Mouse (Mus musculus) heart, postnatal 4 days (tissue): ENCODE results near the gene Msh5. TPM values are rescaled to one million over a fixed set of nuclear protein-coding genes. Genes with fewer than 3 reads are reported as not detected.
"Not testable (repeated sequence)": the region's sequence is repeated elsewhere in the genome, so short reads cannot be mapped to it uniquely, and the experiment has no call there.

Experiments
- DNase-seq: peaks from one replicate; pipeline ENCODE4 v3.0.0; 2021
- total RNA-seq, 2 experiments: library from RNA; stranded (reverse); gene quantifications; 2 replicates each; pipeline ENCODE4 v1.2.3; 2021

Msh5 gene
- total RNA-seq, 2 experiments from 2014 or later, result 4.0 to 6.5 TPM

DNA sequence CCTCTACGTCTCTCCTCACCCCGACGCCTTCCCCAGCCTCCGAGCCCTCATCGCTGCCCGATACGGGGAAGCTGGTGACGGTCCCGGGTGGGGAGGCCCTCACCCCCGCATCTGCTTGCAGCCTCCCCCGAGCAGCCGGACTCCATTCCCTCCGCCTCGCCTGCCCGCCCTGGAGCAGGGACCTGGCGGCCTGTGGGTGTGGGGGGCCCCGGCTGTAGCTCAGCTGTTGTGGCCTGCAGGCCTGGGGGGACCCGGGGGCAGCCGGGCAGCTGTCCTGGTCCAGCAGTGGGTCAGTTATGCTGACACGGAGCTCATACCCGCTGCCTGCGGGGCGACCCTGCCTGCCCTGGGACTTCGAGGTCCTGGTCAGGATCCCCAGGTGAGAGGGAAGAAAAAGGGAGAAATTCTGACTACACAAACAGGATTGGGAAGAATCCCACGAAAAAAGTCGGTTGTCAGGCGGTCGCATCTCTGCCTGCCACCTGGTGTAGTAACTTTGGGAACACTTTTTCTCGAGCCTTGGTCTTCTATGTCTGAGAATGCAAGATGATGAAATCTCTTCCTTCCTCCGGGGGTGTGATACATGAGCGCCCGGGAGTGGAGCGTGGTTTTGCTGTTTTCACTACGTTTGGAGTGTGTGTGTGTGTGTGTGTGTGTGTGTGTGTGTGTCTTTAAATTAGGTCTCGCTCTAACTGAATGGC lies 44.9 kb downstream of the Msh5 start:
- no peak for DNase-seq

DNA sequence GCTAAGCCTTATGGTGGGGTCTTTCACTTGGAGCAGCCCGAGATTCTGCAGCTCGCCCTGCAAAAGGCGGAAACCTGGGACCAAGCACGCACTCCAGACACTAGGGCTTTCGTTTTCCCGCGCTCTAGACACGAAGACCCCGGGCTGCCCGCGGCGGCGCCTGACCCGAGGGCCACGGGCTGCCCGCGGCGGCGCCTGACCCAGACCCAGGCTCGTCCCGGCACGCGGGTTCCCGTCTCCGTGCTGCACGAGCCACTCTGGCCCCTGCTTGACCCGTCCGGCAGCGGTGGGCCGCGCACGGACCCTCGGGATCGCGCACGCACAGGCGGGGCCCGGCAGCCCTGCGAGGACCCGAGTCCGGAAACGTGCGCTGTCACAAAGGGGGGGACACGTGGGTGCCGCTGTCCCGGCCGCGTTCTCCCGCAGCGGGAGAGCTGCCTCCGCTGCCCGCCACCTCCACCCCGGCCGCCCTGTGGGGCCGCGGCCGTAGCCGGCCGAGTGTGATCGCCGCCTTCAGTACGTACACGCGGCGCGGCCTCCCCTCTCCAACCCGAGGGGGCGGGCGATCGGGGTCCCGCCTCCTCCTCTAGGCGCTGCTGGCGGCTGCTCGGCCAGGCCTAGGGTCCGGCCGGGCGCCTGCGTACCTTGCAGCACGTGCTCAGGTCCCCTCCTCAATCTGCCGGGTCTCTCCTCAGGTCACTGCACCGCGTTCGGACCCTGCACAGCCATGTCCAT lies 45.7 kb downstream of the Msh5 start, which contains the start of gene Vars:
Gene Vars, plus strand, starts transcription at position 271 of the 735 bp plus-strand sequence.
- DNase-seq, result peak; percentile 91

DNA sequence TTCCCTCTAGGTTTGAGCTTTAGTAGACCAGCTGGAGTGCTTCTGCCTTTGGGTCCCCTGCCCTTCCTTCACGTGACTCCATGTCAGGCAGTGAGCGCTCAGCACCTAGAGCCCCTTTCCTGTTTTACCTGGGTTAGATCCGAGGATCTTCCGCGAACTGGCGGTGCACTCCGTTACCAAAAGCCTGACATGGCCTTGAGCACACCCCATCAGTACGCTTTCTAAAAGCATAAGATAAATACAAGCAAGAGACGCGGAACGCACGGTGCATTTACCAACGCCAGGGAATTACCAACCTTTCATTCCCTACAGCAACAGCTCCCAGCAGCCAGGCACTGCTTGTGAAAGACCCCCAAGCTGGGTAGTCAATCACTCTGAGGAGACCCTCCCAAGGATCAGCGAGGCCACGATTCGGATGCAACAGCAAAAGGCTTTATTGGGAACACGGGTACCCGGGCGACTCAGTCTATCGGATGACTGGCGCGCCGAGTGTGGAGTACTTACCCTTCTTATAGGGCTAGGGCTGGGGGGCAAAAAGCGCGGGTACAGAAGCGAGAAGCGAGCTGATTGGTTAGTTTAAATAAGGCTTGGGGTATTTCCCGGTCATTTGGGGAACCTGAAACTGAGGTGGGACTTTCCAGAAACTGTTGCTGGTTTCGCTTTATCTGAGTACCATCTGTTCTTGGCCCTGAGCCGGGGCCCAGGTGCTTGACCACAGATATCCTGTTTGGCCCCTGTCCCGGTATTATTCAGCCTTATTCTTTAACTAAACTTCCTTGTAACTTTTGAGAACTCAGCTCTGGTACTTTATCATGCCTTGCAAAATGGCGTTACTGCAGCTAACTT lies 46.5 kb downstream of the Msh5 start:
- DNase-seq, result not testable (repeated sequence)

DNA sequence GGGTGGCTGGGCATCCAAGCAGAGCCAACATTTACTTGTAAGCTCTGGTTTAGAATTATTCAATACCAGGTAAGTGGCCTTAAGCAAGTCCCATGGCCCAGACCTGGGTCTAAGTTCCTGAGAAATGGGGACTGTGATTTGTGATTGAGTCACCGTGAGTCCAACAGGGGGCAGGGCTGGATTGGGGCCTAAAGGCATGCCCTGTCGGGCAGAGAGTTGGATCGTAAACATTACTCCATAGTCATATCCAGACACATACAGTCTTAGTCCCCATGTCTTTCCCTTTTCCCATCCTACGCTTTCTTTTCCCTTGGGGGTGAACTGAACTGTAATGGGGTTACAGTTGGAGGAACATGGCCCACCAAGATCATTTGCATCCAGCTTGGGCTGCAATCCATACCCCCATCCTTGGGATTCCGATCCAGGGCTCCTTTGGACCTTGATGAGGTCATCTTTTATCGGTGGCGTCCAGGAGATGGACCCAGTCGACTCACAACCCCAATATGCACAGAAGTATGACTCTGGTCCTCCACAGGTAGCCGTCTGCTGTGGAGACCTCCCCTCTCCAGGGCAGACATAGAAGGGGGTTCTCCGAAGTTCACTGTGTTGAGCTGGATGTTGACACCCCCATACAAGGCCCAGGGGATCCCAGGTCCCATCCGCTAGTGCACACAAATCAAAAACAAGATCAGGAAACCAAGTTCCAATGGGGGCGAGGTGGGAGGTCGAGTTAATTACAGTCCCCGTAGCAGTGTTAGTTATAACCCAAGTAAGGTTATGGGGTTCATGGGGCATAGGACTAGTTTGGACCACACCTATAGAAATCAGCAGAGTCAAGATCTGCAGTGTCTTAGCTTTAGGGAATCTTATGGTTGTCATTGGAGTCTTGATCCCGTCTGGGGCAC lies 47.8 kb downstream of the Msh5 start:
- no peak for DNase-seq

DNA sequence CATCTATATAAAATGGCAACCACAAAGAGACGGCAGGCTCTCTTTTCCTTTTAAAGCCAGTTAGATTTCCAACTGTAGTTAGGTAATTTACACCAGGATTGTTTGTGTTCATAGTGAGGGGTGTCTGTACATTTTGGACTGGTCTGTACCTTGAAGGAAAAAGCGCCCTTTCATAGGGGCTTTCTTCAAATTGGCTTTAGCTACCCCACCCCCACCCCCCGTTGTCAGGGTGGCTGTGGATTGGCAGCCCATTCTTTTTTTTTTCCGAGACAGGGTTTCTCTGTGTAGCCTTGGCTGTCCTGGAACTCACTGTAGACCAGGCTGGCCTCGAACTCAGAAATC lies 49.4 kb downstream of the Msh5 start:
- DNase-seq, result no peak

DNA sequence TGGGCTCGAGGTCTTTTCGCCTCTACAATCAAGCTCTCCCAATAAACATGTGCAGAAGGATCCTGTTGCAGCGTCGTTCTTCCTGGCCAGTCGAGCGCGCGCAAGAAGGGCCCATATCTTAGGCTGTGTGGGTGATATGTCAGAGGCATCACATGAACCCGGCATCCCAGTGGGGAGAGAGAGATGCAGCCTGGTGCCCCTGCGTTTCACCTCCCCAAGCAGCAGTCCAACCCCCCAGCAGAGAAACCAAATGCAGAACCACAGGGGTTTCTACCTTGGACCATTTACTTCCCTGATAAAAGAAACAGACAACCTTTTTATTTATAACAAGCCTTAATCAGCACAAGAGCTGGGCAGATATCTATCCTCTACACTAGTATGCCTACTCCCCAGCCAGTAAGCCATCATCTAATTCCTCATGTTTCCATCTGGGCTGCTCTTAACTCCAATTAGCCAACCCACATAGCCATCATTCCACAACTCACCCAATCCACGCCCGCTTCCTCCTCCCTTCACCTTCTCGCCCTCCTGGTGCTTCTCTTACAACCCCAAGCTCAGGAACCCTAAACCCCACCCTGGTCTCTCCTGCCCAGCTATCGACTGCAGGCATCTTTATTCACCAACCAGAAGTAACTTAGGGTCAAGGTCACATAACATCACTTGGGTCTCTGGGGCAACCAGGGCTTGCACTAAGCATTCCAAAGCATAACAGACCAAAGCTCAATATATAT lies 50.0 kb downstream of the Msh5 start:
- DNase-seq, result no peak

DNA sequence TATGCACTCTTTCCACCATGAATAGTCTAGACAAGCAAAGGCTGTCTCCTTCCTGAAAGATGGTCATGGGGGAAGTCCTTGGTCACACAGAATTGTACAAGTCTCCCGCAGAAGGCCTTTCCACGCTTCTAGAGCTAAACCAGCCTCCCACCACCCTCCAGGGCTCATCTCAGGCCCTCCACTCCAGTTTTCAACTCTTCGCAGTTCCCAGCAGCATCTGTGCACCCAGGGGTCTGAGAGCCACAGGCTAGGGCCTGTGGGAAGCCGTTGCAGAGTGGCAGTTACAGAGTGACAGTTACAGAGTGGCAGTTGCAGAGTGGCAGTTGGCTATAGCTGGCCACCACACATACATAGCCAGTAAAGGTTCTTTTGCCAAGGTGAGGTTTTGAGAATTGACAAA lies 50.6 kb downstream of the Msh5 start:
- not testable (repeated sequence) for DNase-seq

DNA sequence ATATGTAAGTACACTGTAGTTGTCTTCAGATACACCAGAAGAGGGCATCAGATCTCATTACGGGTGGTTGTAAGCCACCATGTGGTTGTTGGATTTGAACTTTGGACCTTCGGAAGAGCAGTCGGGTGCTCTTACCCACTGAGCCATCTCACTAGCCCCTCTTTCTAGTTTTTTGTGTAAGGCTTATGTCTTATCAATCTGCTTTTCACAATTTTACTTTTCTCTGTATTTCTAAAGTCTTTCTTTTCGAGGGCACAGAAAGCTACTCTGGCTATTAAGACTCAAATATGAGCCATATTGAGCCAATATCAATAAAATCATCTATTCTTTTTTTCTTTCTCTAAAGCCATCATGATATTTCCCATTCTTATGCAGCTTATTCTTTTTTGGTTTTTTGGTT lies 51.4 kb downstream of the Msh5 start:
- not testable (repeated sequence) for DNase-seq

DNA sequence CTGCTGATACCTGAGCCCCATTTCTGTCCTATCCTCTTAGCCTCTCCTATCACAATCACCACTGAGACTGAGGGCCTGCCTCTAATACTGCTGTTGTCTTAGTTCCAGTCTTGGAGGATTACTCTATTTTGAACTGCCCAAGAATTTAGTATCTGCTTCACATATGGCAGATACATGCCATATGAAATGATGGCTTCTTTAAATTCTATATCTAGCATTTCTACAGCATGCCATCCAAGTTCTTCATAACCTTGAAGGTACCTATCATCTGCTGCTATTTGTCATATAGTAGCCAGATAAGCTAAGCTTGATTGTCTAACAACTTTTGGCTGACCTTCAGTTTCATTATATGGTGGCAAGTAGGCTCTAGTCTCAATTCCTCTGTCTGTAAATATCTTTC lies 51.8 kb downstream of the Msh5 start:
- DNase-seq, result no peak

DNA sequence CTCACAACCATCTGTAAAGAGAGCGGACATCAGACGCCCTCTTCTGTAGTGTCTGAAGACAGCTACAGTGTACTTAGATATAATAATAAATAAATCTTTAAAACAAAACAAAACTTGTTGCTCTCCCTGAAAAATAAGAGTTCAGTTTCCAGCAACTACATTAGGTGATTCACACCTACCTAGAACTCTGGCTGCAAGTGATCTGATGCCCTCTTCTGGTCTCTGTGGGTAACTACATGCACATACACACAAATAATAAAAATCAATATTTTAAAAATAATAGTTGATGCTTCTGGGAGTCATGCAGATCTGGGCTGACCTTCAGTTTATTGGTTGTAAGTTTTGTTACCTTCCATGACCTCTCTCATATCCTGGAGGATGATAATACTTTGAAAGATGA lies 62.3 kb downstream of the Msh5 start:
- DNase-seq, result peak; percentile 32

DNA sequence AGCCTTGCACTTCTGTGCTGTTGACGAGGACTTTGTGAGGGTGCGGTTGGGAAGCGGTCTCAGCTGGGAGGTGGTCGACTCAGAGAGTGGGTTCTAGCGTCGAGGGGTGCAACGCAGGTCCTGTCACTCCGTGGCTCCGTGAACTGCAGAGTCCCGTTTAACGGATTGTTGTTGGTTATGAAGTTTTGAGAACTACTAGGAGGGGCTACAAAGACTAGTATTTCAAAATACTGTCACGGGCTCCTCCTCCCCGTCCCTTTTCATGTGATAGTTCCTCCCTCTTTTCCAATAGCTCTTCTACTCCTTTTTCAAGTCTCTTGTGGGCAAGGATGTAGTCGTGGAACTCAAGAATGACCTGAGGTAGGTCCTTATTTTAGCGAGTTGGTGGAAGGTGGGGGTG lies 64.2 kb downstream of the Msh5 start:
- no peak for DNase-seq

DNA sequence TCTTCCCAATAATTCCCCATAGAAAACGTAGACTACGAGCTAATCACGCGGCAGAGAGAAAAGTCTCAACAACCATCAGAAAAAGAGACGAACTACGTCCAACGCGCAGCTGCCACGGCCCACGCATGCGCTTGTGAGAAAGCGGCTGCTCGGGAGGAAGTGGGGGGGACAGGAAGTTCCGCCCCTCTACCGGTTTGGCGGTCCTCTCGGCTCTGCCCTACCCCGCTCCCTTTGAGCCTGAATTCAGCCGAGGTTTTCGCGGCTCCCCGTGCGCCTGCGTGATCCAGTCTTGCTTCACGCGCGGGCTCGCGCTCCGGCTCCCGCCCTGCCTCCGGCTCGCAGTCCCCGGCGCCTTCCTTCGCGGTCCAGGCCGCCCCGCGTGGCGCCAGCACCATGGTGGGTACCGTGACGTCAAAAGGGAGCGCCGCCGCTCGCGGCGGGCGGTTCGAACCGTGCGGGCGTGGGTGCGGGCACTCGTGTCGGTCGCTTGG lies 64.8 kb downstream of the Msh5 start, which contains the start of gene Lsm2:
Gene Lsm2, plus strand, starts transcription at position 173 of the 491 bp plus-strand sequence.
- DNase-seq, result peak; percentile 92

DNA sequence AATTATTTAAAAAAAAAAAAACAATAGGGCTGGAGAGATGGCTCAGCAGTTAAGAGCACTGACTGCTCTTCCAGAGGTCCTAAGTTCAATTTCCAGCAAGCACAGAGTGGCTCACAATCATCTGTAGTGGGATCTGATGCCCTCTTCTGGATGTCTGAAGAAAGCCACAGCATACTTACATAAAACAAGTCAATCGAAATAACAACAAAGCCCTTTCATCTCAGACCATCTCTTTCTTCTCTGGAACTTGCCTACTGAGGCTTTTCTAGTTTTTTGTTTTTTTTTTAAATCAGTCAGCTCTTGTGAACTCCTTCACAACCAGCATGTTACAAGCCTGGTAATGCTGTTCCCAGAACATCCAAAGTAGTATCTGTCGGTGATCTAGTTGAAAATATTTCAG lies 65.9 kb downstream of the Msh5 start:
- DNase-seq, result peak; percentile 43

DNA sequence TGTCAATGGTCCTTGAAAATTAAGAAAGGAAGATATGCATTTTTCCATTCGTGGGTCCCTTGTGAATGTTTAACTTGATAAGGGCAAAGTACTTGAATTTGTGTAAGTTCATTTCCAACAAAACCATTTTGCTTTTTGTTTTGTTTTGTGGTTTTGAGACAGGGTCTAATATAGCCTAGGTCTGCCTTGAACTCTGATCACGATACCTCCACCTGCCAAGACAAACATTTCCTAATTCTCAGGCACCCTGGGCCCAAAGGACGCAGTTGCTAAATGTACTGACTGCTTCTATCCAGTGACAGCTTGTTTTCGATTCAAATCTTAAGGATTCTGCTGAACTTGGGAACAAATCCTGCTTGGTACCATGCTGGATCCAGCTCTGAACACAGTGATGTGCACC lies 66.9 kb downstream of the Msh5 start:
- DNase-seq, result no peak

Other genes with a start within 250 kb of the Msh5 start
- gene Cyp21a1, start 242.2 kb downstream of the Msh5 start, total RNA-seq, result not detected
- 10 to 100 TPM; 13.6 to 16.2 TPM for gene Stk19, start 209.8 kb downstream of the Msh5 start, total RNA-seq
- gene Dxo, start 209.7 kb downstream of the Msh5 start, total RNA-seq, result 10 to 100 TPM; 21.4 to 23.0 TPM
- 10 to 100 TPM; 27.4 to 27.9 TPM for gene Skiv2l, start 196.5 kb downstream of the Msh5 start, total RNA-seq
- gene Nelfe, start 196.4 kb downstream of the Msh5 start, total RNA-seq, result 10 to 100 TPM; 30.4 to 34.2 TPM
- gene Cfb, start 184.2 kb downstream of the Msh5 start, total RNA-seq, result 1 to 10 TPM in 1 of 2 experiments, under 1 TPM in 1; 0.88 to 2.6 TPM
- gene Zbtb12, start 167.3 kb downstream of the Msh5 start, total RNA-seq, result 1 to 10 TPM; 7.9 TPM
- gene Gm20547, start 164.7 kb downstream of the Msh5 start, total RNA-seq, result not detected
- gene C2, start 148.5 kb downstream of the Msh5 start, total RNA-seq, result 1 to 10 TPM; 3.0 to 3.7 TPM
- gene Ehmt2, start 148.3 kb downstream of the Msh5 start, total RNA-seq, result 10 to 100 TPM; 55.7 to 56.8 TPM
- not detected for gene Slc44a4, start 132.3 kb downstream of the Msh5 start, total RNA-seq
- gene Neu1, start 115.5 kb downstream of the Msh5 start, total RNA-seq, result 10 to 100 TPM; 10.1 to 11.7 TPM
- 1 to 10 TPM; 4.8 to 5.2 TPM for gene Hspa1b, start 87.5 kb downstream of the Msh5 start, total RNA-seq
- not detected for gene Gm20481, start 76.8 kb downstream of the Msh5 start, total RNA-seq
- gene Hspa1a, start 74.6 kb downstream of the Msh5 start, total RNA-seq, result 1 to 10 TPM; 2.6 to 2.9 TPM
- gene Hspa1l, start 74.0 kb downstream of the Msh5 start, total RNA-seq, result 1 to 10 TPM; 5.3 to 6.6 TPM
- 10 to 100 TPM; 52.2 to 55.0 TPM for gene Lsm2, start 64.9 kb downstream of the Msh5 start, total RNA-seq
- gene Vars, start 45.8 kb downstream of the Msh5 start, total RNA-seq, result 10 to 100 TPM; 46.7 to 49.0 TPM
- 1 to 10 TPM; 1.6 to 1.8 TPM for gene Vwa7, start 30.2 kb downstream of the Msh5 start, total RNA-seq
- gene Sapcd1, start 18.7 kb downstream of the Msh5 start, total RNA-seq, result 1 to 10 TPM in 1 of 2 experiments, under 1 TPM in 1; 0.74 to 1.3 TPM
- gene Clic1, start 3.2 kb upstream of the Msh5 start, total RNA-seq, result 100 to 1,000 TPM; 166 to 167 TPM
- 100 to 1,000 TPM; 104 to 106 TPM for gene Ddah2, start 12.3 kb upstream of the Msh5 start, total RNA-seq
- not detected for gene Ly6g6c, start 18.6 kb upstream of the Msh5 start, total RNA-seq
- gene Mpig6b, start 19.4 kb upstream of the Msh5 start, total RNA-seq, result under 1 TPM in 1 of 2 experiments, not detected in 1; 0.47 TPM
- gene Ly6g6e, start 30.2 kb upstream of the Msh5 start, total RNA-seq, result not detected
- gene Ly6g6d, start 31.3 kb upstream of the Msh5 start, total RNA-seq, result 1 to 10 TPM; 1.6 to 2.4 TPM
- gene Ly6g6f, start 38.9 kb upstream of the Msh5 start, total RNA-seq, result not detected
- gene Abhd16a, start 42.5 kb upstream of the Msh5 start, total RNA-seq, result 10 to 100 TPM; 50.6 to 53.5 TPM
- not detected for gene Ly6g5c, start 61.5 kb upstream of the Msh5 start, total RNA-seq
- gene Ly6g5b, start 68.7 kb upstream of the Msh5 start, total RNA-seq, result under 1 TPM; 0.52 to 0.62 TPM
- 1 to 10 TPM; 6.0 to 6.2 TPM for gene Gpank1, start 74.7 kb upstream of the Msh5 start, total RNA-seq
- 100 to 1,000 TPM; 189 to 196 TPM for gene Csnk2b, start 75.3 kb upstream of the Msh5 start, total RNA-seq
- 10 to 100 TPM; 26.6 to 27.3 TPM for gene D17H6S53E, start 79.6 kb upstream of the Msh5 start, total RNA-seq
- gene Apom, start 85.3 kb upstream of the Msh5 start, total RNA-seq, result not detected
- gene Bag6, start 88.4 kb upstream of the Msh5 start, total RNA-seq, result 100 to 1,000 TPM; 318 to 321 TPM
- gene Prrc2a, start 118.2 kb upstream of the Msh5 start, total RNA-seq, result 100 to 1,000 TPM; 248 to 251 TPM
- 1 to 10 TPM; 2.9 to 3.4 TPM for gene Aif1, start 129.3 kb upstream of the Msh5 start, total RNA-seq
- gene Lst1, start 141.7 kb upstream of the Msh5 start, total RNA-seq, result 1 to 10 TPM; 4.2 to 4.8 TPM
- gene Ltb, start 147.7 kb upstream of the Msh5 start, total RNA-seq, result 1 to 10 TPM in 1 of 2 experiments, under 1 TPM in 1; 0.81 to 1.0 TPM
- 1 to 10 TPM in 1 of 2 experiments, under 1 TPM in 1; 0.76 to 1.3 TPM for gene Tnf, start 155.3 kb upstream of the Msh5 start, total RNA-seq
- under 1 TPM; 0.26 to 0.32 TPM for gene Lta, start 158.6 kb upstream of the Msh5 start, total RNA-seq
- under 1 TPM in 1 of 2 experiments, not detected in 1; 0.52 TPM for gene Gm16181, start 174.1 kb upstream of the Msh5 start, total RNA-seq
- gene Atp6v1g2, start 186.9 kb upstream of the Msh5 start, total RNA-seq, result 1 to 10 TPM; 8.0 to 9.3 TPM
- gene Nfkbil1, start 189.0 kb upstream of the Msh5 start, total RNA-seq, result 10 to 100 TPM; 10.8 to 11.0 TPM
- gene Ddx39b, start 195.0 kb upstream of the Msh5 start, total RNA-seq, result 100 to 1,000 TPM; 221 to 230 TPM
- gene H2-D1, start 216.0 kb upstream of the Msh5 start, total RNA-seq, result 10 to 100 TPM; 45.9 to 50.4 TPM